Mouse (Mus musculus) ES-E14 (cell line): ENCODE results near the gene Vmn1r204.
"Not testable (repeated sequence)": the region's sequence is repeated elsewhere in the genome, so short reads cannot be mapped to it uniquely, and the experiment has no call there.

Experiments
- CHD2 ChIP-seq: IDR thresholded peaks from 2 replicates; pipeline ENCODE4 v1.6.1; 2014; ENCODE audit warnings: mild to moderate bottlenecking, low read depth, low read length, inconsistent platforms
- HCFC1 ChIP-seq: IDR thresholded peaks from 2 replicates; pipeline ENCODE4 v1.6.1; 2012; ENCODE audit warnings: low read length, inconsistent platforms, borderline replicate concordance; ENCODE audit not compliant: insufficient read depth
- ZC3H11A ChIP-seq: IDR thresholded peaks from 2 replicates; pipeline ENCODE4 v1.6.1; 2012; ENCODE audit warnings: low read depth, mild to moderate bottlenecking, inconsistent platforms, low read length, borderline replicate concordance

GRCm38 (mm10) chr13:22574911-22575310, 21.9 kb downstream of the Vmn1r204 start:
- not testable (repeated sequence) for TF ChIP-seq HCFC1, CHD2, ZC3H11A
